Mouse (Mus musculus): ENCODE data around the gene Isy1. TPM values are rescaled to one million over a fixed set of nuclear protein-coding genes. Genes with fewer than 3 reads are reported as not detected.
"Not testable (repeated sequence)": the region's sequence is repeated elsewhere in the genome, so short reads cannot be mapped to it uniquely, and the experiment has no call there.

Isy1 gene
- total RNA-seq, 2 experiments from 2014 or later = 17.7 to 21.1 TPM

GRCm38 (mm10) chr6:87779174-87780165 lies 59.1 kb downstream of the Isy1 start:
- DNase-seq = peak; percentile 42
- TF ChIP-seq CTCF (IDR thresholded peaks at IDR 0.05) = peak; percentile 52
- intact Hi-C loops (cut with DNase I) = no loop called here
- Histone ChIP-seq H3K27ac (no peak overlapping the region), H3K4me3 (no peak overlapping the region)

- Histone ChIP-seq H3K4me3 (no peak overlapping the region), H3K27ac (no peak overlapping the region)
- intact Hi-C loops (cut with DNase I) = no loop called here
Measured at GRCm38 (mm10) chr6:87778294-87779173, 60.1 kb downstream of the Isy1 start.

GRCm38 (mm10) chr6:87777842-87778241 lies 60.8 kb downstream of the Isy1 start, which contains the start of gene Gp9:
Gp9 (plus strand) TSS chr6:87778072.
- no peak within 1 kb of the TSS for H3K4me3 ChIP-seq
- DNase-seq = no peak
- TF ChIP-seq CTCF (IDR thresholded peaks at IDR 0.05) = no peak
- H3K27ac ChIP-seq = no peak within 1 kb of the TSS
- intact Hi-C loops (cut with DNase I) = no loop called here

More at GRCm38 (mm10) chr6:87778294-87779173, 60.1 kb downstream of the Isy1 start:
- no peak for DNase-seq
- TF ChIP-seq CTCF (IDR thresholded peaks at IDR 0.05) = no peak

GRCm38 (mm10) chr6:87776663-87777062 lies 61.9 kb downstream of the Isy1 start:
- no peak for DNase-seq
- intact Hi-C loops (cut with DNase I) = no loop called here
- no peak for TF ChIP-seq CTCF (IDR thresholded peaks at IDR 0.05)

GRCm38 (mm10) chr6:87775588-87776245 lies 62.9 kb downstream of the Isy1 start:
- no peak for TF ChIP-seq CTCF (IDR thresholded peaks at IDR 0.05)
- Histone ChIP-seq H3K4me3 (no peak overlapping the region), H3K27ac (no peak overlapping the region)
- intact Hi-C loops (cut with DNase I) = no loop called here
- no peak for DNase-seq

More at GRCm38 (mm10) chr6:87776663-87777062, 61.9 kb downstream of the Isy1 start:
- Histone ChIP-seq H3K27ac (no peak overlapping the region), H3K4me3 (no peak overlapping the region)

- Histone ChIP-seq H3K27ac (no peak overlapping the region), H3K4me3 (no peak overlapping the region)
- TF ChIP-seq CTCF (IDR thresholded peaks at IDR 0.05) = no peak
- no peak for DNase-seq
- intact Hi-C loops (cut with DNase I) = no loop called here
Measured at GRCm38 (mm10) chr6:87774909-87775308, 63.7 kb downstream of the Isy1 start.

GRCm38 (mm10) chr6:87774466-87774865 lies 64.1 kb downstream of the Isy1 start:
- H3K4me3 ChIP-seq = no peak overlapping the region
- TF ChIP-seq CTCF (IDR thresholded peaks at IDR 0.05) = no peak
- DNase-seq = no peak
- H3K27ac ChIP-seq = no peak overlapping the region
- intact Hi-C loops (cut with DNase I) = no loop called here

- intact Hi-C loops (cut with DNase I) = no loop called here
- H3K4me3 ChIP-seq = no peak overlapping the region
- TF ChIP-seq CTCF (IDR thresholded peaks at IDR 0.05) = peak; percentile 22; the same call in 1 of the 2 replicates
- no peak overlapping the region for H3K27ac ChIP-seq
- no peak for DNase-seq
Measured at GRCm38 (mm10) chr6:87770626-87771025, 68.0 kb downstream of the Isy1 start.

- not testable (repeated sequence) for H3K27ac ChIP-seq, DNase-seq, H3K4me3 ChIP-seq
- intact Hi-C loops (cut with DNase I) = loop anchor here (5.0 to 10.0 kb wide), 3 partner anchors 48 to 233 kb away; partner anchors contain the start of genes Hmces and Rab43
Measured at GRCm38 (mm10) chr6:87764296-87764695, 74.3 kb downstream of the Isy1 start.

Other genes with a start within 250 kb of the Isy1 start
- 1 to 10 TPM; 2.1 to 2.7 TPM for gene Prokr1, start 248.1 kb downstream of the Isy1 start, total RNA-seq (2021)
- gene Aplf, start 166.6 kb downstream of the Isy1 start, total RNA-seq (2021) = 1 to 10 TPM; 2.0 to 2.7 TPM
- under 1 TPM; 0.70 to 0.82 TPM for gene Efcc1, start 107.9 kb downstream of the Isy1 start, total RNA-seq (2021)
- gene Gp9, start 60.7 kb downstream of the Isy1 start, total RNA-seq (2021) = not detected
- gene Rab43, start 26.6 kb downstream of the Isy1 start, total RNA-seq (2021) = 1 to 10 TPM; 3.9 to 4.9 TPM
- 1 to 10 TPM in 1 of 2 experiments, under 1 TPM in 1; 0.45 to 1.7 TPM for gene Gm45140, start 3.0 kb downstream of the Isy1 start, total RNA-seq (2021)
- 100 to 1,000 TPM; 475 to 511 TPM for gene Cnbp, start 12.3 kb upstream of the Isy1 start, total RNA-seq (2021)
- gene Copg1, start 49.0 kb upstream of the Isy1 start, total RNA-seq (2021) = 10 to 100 TPM; 29.2 to 34.4 TPM
- gene Hmces, start 75.1 kb upstream of the Isy1 start, total RNA-seq (2021) = 1 to 10 TPM; 5.9 to 6.4 TPM
- 1 to 10 TPM in 1 of 2 experiments, under 1 TPM in 1; 0.99 to 1.6 TPM for gene H1fx, start 142.8 kb upstream of the Isy1 start, total RNA-seq (2021)
- 100 to 1,000 TPM; 320 to 401 TPM for gene Rab7, start 206.5 kb upstream of the Isy1 start, total RNA-seq (2021)
- gene Rpn1, start 245.7 kb upstream of the Isy1 start, total RNA-seq (2021) = 10 to 100 TPM; 75.9 to 83.2 TPM